Mouse (Mus musculus) forebrain, embryonic 12.5 days (tissue): ENCODE results near the gene Plk2. TPM values are rescaled to one million over a fixed set of nuclear protein-coding genes. Genes with fewer than 3 reads are reported as not detected.

Experiments used
- polyA plus RNA-seq: library from polyadenylated mRNA; unstranded; fragments of >200 nt; fragmentation: Nextera tagmentation; extraction: Ambion mirVana; gene quantifications from 2 replicates; pipeline ENCODE4 v1.2.1, GENCODE M21; 2016

The Plk2 gene
- polyA plus RNA-seq, 1 experiment from 2014 or later, result 106 TPM

Other genes with a start within 250 kb of the Plk2 start
- gene Rab3c, start 114.0 kb upstream of the Plk2 start, polyA plus RNA-seq, result 43.6 and 44.1 TPM in 2 replicates
- gene Gapt, start 37.8 kb upstream of the Plk2 start, polyA plus RNA-seq, result 0.09 TPM in 1 of 2 replicates, not detected in the other